Mouse (Mus musculus) CD4-positive, CD25-positive, alpha-beta regulatory T cell, adult 9 weeks (primary cell): ENCODE data around the gene Olfr1277. TPM values are rescaled to one million over a fixed set of nuclear protein-coding genes. Genes with fewer than 3 reads are reported as not detected.

Source experiments
- polyA plus RNA-seq: library from polyadenylated mRNA; unstranded; fragments of 100-300 nt; shearing (Covaris generic); gene quantifications from one replicate; pipeline ENCODE4 v1.2.1, GENCODE M21; 2017

The Olfr1277 gene
- not detected for polyA plus RNA-seq

GRCm38 (mm10) chr2:111274006-111274405 is at the start of gene Olfr1277:
Olfr1277 (minus strand) TSS chr2:111274106.

GRCm38 (mm10) chr2:111313717-111314116 is 39.8 kb upstream of the Olfr1277 start, which contains the start of gene Olfr1280:
Olfr1280 (plus strand) TSS chr2:111314017.

GRCm38 (mm10) chr2:111300374-111300773 is 26.5 kb upstream of the Olfr1277 start, which contains the start of gene Olfr1279:
Olfr1279 (plus strand) TSS chr2:111300635.

GRCm38 (mm10) chr2:111289836-111290235 is 15.9 kb upstream of the Olfr1277 start, which contains the start of gene Olfr1278:
Olfr1278 (plus strand) TSS chr2:111290136.

GRCm38 (mm10) chr2:111254216-111254615 is 19.7 kb downstream of the Olfr1277 start, which contains the start of gene Olfr1276:
Olfr1276 (plus strand) TSS chr2:111254516.

GRCm38 (mm10) chr2:111235186-111235585 is 38.7 kb downstream of the Olfr1277 start, which contains the start of gene Olfr1275:
Olfr1275 (minus strand) TSS chr2:111235286.

GRCm38 (mm10) chr2:111229502-111229901 is 44.4 kb downstream of the Olfr1277 start, which contains the start of gene 4930430A15Rik:
4930430A15Rik (minus strand) TSS chr2:111229602.

Other genes with a start within 250 kb of the Olfr1277 start
- not detected for gene Gm13941, start 168.1 kb downstream of the Olfr1277 start, polyA plus RNA-seq
- gene Gm15130, start 121.2 kb downstream of the Olfr1277 start, polyA plus RNA-seq = not detected
- gene 4930430A15Rik, start 44.5 kb downstream of the Olfr1277 start, polyA plus RNA-seq = not detected
- gene Olfr1275, start 38.8 kb downstream of the Olfr1277 start, polyA plus RNA-seq = not detected
- not detected for gene Olfr1276, start 19.6 kb downstream of the Olfr1277 start, polyA plus RNA-seq
- not detected for gene Olfr1278, start 16.0 kb upstream of the Olfr1277 start, polyA plus RNA-seq
- gene Olfr1279, start 26.5 kb upstream of the Olfr1277 start, polyA plus RNA-seq = not detected
- gene Olfr1280, start 39.9 kb upstream of the Olfr1277 start, polyA plus RNA-seq = not detected
- not detected for gene Olfr1281, start 52.4 kb upstream of the Olfr1277 start, polyA plus RNA-seq
- gene Olfr1282, start 62.0 kb upstream of the Olfr1277 start, polyA plus RNA-seq = not detected
- not detected for gene Olfr1283, start 92.7 kb upstream of the Olfr1277 start, polyA plus RNA-seq
- gene Olfr1284, start 101.4 kb upstream of the Olfr1277 start, polyA plus RNA-seq = not detected
- not detected for gene Olfr1286, start 149.0 kb upstream of the Olfr1277 start, polyA plus RNA-seq
- not detected for gene Olfr1287, start 175.0 kb upstream of the Olfr1277 start, polyA plus RNA-seq
- gene Olfr1288, start 200.0 kb upstream of the Olfr1277 start, polyA plus RNA-seq = not detected
- gene Olfr1289, start 206.7 kb upstream of the Olfr1277 start, polyA plus RNA-seq = not detected
- not detected for gene Olfr1290, start 219.7 kb upstream of the Olfr1277 start, polyA plus RNA-seq
- gene Olfr1291-ps1, start 223.1 kb upstream of the Olfr1277 start, polyA plus RNA-seq = not detected